Mouse (Mus musculus) kidney, postnatal 0 days (tissue): ENCODE measurements around the gene Extl1. TPM values are rescaled to one million over a fixed set of nuclear protein-coding genes. Genes with fewer than 3 reads are reported as not detected.

Experiments used
- ATAC-seq: fragments of 200-750 bp; cut with Nextera tagmentation; replicated peaks from 2 replicates; pipeline ENCODE4 v1.8.0; 2017; ENCODE audit warnings: low read depth, moderate number of reproducible peaks, moderate TSS enrichment, moderate library complexity; ENCODE audit not compliant: low FRiP score
- DNase-seq: peaks from one replicate; pipeline ENCODE4 v3.0.0-alpha.2; 2016; ENCODE audit warnings: low spot score
- H3K27ac ChIP-seq: fragments of 300-500 bp; sonication (generic); 2 replicates; pipeline ENCODE4 v1.5.1; 2014; ENCODE audit warnings: mild to moderate bottlenecking
- H3K27me3 ChIP-seq: fragments of 300-500 bp; sonication (generic); 2 replicates; pipeline ENCODE4 v1.6.1; 2014; ENCODE audit warnings: low read length, mixed read lengths; ENCODE audit not compliant: insufficient read depth
- H3K36me3 ChIP-seq: fragments of 300-500 bp; sonication (generic); 2 replicates; pipeline ENCODE4 v1.6.1; 2014; ENCODE audit warnings: low read length, mixed read lengths; ENCODE audit not compliant: insufficient read depth
- H3K4me1 ChIP-seq: fragments of 300-500 bp; sonication (generic); replicated peaks from 2 replicates; pipeline ENCODE4 v1.6.1; 2014; ENCODE audit warnings: antibody characterized with exemption, low read length, mixed read lengths; ENCODE audit not compliant: insufficient read depth
- H3K4me2 ChIP-seq: fragments of 300-500 bp; sonication (generic); 2 replicates; pipeline ENCODE4 v1.6.1; 2014; ENCODE audit warnings: mild to moderate bottlenecking, low read length, moderate library complexity, mixed read lengths
- H3K4me3 ChIP-seq: fragments of 300-500 bp; sonication (generic); replicated peaks from 2 replicates; pipeline ENCODE4 v1.5.1; 2014; ENCODE audit warnings: low read depth, low read length
- H3K9ac ChIP-seq: fragments of 300-500 bp; sonication (generic); 2 replicates; pipeline ENCODE4 v1.6.1; 2014; ENCODE audit warnings: low read depth, low read length
- H3K9me3 ChIP-seq: fragments of 300-500 bp; sonication (generic); replicated peaks from 2 replicates; pipeline ENCODE4 v1.6.1; 2016; ENCODE audit warnings: low read length, inconsistent platforms, mixed read lengths
- CTCF ChIP-seq: IDR thresholded peaks from 2 replicates; pipeline ENCODE4 v1.5.1; 2016; ENCODE audit warnings: antibody characterized with exemption, low read depth, mild to moderate bottlenecking, moderate library complexity
- WGBS: fragments of 180-500 bp; shearing (Covaris S2); extraction: QIAGEN DNeasy Blood & Tissue Kit; methylation state at CpG from one replicate; pipeline ENCODE4 v1.1.7; 2014; 5-methylcytosine and 5-hydroxymethylcytosine counted together
- polyA plus RNA-seq: library from polyadenylated mRNA; unstranded; fragments of >200 nt; fragmentation: Nextera tagmentation; extraction: Ambion mirVana; gene quantifications from 2 replicates; pipeline ENCODE4 v1.2.1, GENCODE M21; 2015

Gene Extl1
- polyA plus RNA-seq, 1 experiment from 2014 or later: 0.86 TPM

DNA sequence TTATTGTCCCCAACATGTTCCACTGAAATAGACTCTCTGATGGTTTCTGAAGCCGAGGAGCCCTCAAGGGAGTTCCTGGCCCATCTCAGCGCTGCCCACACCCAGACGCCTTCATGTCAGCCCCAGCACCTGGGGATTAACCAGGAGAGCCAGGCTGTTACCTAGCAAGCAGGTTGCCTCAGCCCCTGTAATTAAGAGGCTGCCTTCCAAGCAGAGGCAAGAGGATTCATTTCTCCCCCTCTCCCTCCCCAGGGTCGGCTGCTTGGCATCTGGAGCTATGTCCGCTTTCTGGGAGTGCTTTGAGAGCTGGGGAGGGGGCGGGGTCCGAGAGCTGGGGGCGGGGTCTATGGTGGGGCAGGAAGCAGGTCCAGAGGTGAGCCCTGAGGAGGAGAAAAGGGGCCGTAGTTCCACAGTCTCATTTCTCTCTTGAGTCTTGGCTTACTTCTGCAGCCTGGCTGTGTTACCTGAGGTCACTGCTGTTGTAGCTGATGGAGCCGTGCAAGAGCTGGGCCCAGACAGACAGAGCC lies 5.5 kb downstream of the Extl1 start:
- H3K9me3 ChIP-seq: no peaks in the 10 kb centered on the region
- no peak for DNase-seq
- no peak overlapping the region for H3K9ac ChIP-seq
- no peaks in the 10 kb centered on the region for H3K27me3 ChIP-seq
- no peak overlapping the region for H3K4me3 ChIP-seq
- no peaks in the 10 kb centered on the region for H3K36me3 ChIP-seq
- no peak for ATAC-seq
- no peaks in the 10 kb centered on the region for H3K4me1 ChIP-seq
- H3K4me2 ChIP-seq: no peak overlapping the region
- no peak overlapping the region for H3K27ac ChIP-seq
- 30% methylated on average over 10 of the region's 10 CpGs for WGBS
- no peak for TF ChIP-seq CTCF

DNA sequence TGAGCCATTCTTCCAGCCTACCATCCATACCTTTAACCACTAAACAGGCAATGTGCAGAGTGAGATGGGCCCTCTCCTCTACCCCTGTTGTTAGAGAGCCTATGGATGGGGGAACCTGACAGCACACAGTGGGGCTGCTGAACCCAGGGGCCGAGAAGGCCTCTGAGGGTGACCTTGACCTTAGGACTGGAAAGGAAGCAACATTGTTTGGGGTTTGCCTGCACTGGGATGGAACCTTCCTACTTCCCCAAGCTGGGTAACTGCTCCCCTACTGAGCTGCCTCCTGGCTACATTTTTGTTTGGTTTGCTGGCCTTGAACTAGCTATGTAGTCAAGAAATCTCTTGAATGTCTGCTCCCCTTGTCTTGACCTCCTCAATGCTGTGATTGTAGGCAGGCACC lies 9.3 kb downstream of the Extl1 start:
- 35% methylated on average over 1 of the region's 1 CpGs for WGBS
- ATAC-seq: no peak
- no peak overlapping the region for H3K9ac ChIP-seq
- H3K36me3 ChIP-seq: no peaks in the 10 kb centered on the region
- no peak for TF ChIP-seq CTCF
- no peak overlapping the region for H3K27ac ChIP-seq
- DNase-seq: no peak
- peaks cover 14% of the 10 kb centered on the region; the same call in 1 of the 2 replicates for H3K27me3 ChIP-seq
- no peak overlapping the region for H3K4me3 ChIP-seq
- no peak overlapping the region for H3K4me2 ChIP-seq
- H3K4me1 ChIP-seq: peaks cover 16% of the 10 kb centered on the region
- H3K9me3 ChIP-seq: no peaks in the 10 kb centered on the region

DNA sequence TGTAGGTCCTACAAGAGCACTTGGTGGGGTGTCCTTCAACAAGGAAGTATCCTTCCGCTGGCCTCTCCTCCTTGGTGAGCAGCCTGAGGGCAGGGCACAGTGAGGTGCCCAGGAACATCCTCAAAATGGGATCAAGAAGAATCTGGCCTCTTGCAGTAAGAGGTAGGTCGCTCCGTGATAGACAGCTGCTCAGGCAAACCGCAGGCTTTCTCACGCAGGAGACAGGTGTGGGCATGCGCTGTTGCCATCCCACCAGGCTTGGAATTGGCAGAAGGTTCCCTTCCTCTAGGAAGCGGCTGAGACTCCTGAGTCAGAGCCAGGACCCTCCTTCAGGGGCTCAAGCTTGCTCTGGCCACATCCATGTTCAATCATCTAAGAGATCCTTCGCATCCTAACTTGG lies 10.4 kb downstream of the Extl1 start:
- WGBS: 84% methylated on average over 8 of the region's 8 CpGs
- no peak for ATAC-seq
- no peak overlapping the region for H3K4me3 ChIP-seq

GRCm38 (mm10) chr4:134372294-134372747 lies 11.3 kb downstream of the Extl1 start:
- H3K36me3 ChIP-seq: no peaks in the 10 kb centered on the region
- ATAC-seq: peak; percentile 67; the same call in 1 of the 2 replicates
- no peak for TF ChIP-seq CTCF
- H3K4me3 ChIP-seq: peak overlapping the region; percentile 39
- no peak overlapping the region for H3K27ac ChIP-seq
- DNase-seq: peak; percentile 80
- 0% methylated on average over 16 of the region's 16 CpGs for WGBS
- H3K9me3 ChIP-seq: no peaks in the 10 kb centered on the region
- peak overlapping the region; percentile 89 for H3K4me2 ChIP-seq
- H3K9ac ChIP-seq: peak overlapping the region; percentile 39; the same call in 1 of the 2 replicates
- H3K4me1 ChIP-seq: peaks cover 16% of the 10 kb centered on the region
- peaks cover 14% of the 10 kb centered on the region; the same call in 1 of the 2 replicates for H3K27me3 ChIP-seq

More for the DNA sequence above, 10.4 kb downstream of the Extl1 start:
- peaks cover 14% of the 10 kb centered on the region; the same call in 1 of the 2 replicates for H3K27me3 ChIP-seq
- DNase-seq: no peak
- no peak overlapping the region for H3K4me2 ChIP-seq
- H3K27ac ChIP-seq: no peak overlapping the region
- no peak overlapping the region for H3K9ac ChIP-seq
- peaks cover 16% of the 10 kb centered on the region for H3K4me1 ChIP-seq
- no peaks in the 10 kb centered on the region for H3K9me3 ChIP-seq
- no peaks in the 10 kb centered on the region for H3K36me3 ChIP-seq
- no peak for TF ChIP-seq CTCF

DNA sequence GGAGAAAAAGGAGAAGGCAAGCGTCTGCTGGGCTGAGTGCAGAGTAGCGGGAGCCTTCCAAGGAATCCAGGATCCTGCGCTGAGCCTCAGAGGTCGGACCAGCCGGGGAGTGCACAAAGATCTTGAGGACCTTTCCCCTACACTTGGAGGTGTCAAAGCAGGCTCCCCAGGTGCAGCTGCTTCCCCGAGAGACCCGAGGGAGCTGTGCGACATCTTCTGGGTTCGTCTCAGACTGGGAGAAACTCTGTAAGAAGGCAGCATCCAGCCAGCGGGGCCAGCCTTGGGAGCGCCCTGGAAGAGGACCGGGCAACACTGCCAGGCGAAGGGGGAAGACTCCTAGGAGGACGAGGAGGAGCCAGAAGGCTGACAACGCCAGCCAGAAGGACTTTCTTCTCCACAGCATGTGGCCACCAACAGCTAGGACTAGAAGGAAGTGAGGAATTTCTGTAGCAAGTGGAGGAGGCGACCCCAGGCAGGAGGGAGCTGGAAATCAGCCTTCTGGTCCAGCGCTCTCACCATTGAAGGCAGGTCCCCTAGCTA lies 12.3 kb downstream of the Extl1 start:
- TF ChIP-seq CTCF: no peak
- ATAC-seq (no peak), DNase-seq (no peak)
- Histone ChIP-seq H3K4me3 (peak overlapping the region; percentile 39), H3K9ac (peak overlapping the region; percentile 40; the same call in 1 of the 2 replicates), H3K9me3 (no peaks in the 10 kb centered on the region), H3K27ac (no peak overlapping the region), H3K4me1 (peaks cover 16% of the 10 kb centered on the region), H3K36me3 (no peaks in the 10 kb centered on the region), H3K4me2 (peak overlapping the region; percentile 89), H3K27me3 (peaks cover 14% of the 10 kb centered on the region; the same call in 1 of the 2 replicates)
- whole genome bisulfite sequencing: 2% methylated on average over 17 of the region's 17 CpGs

- H3K36me3 ChIP-seq: no peaks in the 10 kb centered on the region
- no peak overlapping the region for H3K27ac ChIP-seq
- WGBS: under 1% methylated on average over 18 of the region's 18 CpGs
- peaks cover 14% of the 10 kb centered on the region; the same call in 1 of the 2 replicates for H3K27me3 ChIP-seq
- peak overlapping the region; percentile 89 for H3K4me2 ChIP-seq
- peak overlapping the region; percentile 39 for H3K4me3 ChIP-seq
- H3K4me1 ChIP-seq: peaks cover 16% of the 10 kb centered on the region
- H3K9me3 ChIP-seq: no peaks in the 10 kb centered on the region
- DNase-seq (peak; percentile 61), ATAC-seq (no peak)
- peak overlapping the region; percentile 40; the same call in 1 of the 2 replicates for H3K9ac ChIP-seq
- peak; percentile 15; the same call in 1 of the 2 replicates for TF ChIP-seq CTCF
Measured at GRCm38 (mm10) chr4:134370649-134371221, 12.9 kb downstream of the Extl1 start.
